Mouse (Mus musculus): ENCODE measurements around the gene Nsun7. TPM values are rescaled to one million over a fixed set of nuclear protein-coding genes. Genes with fewer than 3 reads are reported as not detected.

Nsun7 gene
- total and polyA plus RNA-seq, 3 experiments = not detected

- H3K27ac ChIP-seq (ENCODE audit: control insufficient read depth, low read depth, low read length) = no peak overlapping the region
- no peak overlapping the region for H3K9ac ChIP-seq (ENCODE audit: control insufficient read depth, low read depth, low read length, poor library complexity, severe bottlenecking)
- H3K27me3 ChIP-seq (ENCODE audit: control insufficient read depth in 1 of 2, insufficient read depth in 2 of 2, low read length in 2 of 2) = no peaks in the 10 kb centered on the region
- no peaks in the 10 kb centered on the region for H3K36me3 ChIP-seq (ENCODE audit: control insufficient read depth in 1 of 2, insufficient read depth in 2 of 2, low read length in 2 of 2)
- TF ChIP-seq CHD1 (IDR thresholded peaks at IDR 0.05; ENCODE audit: low read depth, low read length) (no peak), UBTF (IDR thresholded peaks at IDR 0.05; ENCODE audit: borderline replicate concordance, insufficient read depth, low read depth, low read length) (no peak), MAZ (IDR thresholded peaks at IDR 0.05; ENCODE audit: low read depth, low read length) (no peak), NRF1 (IDR thresholded peaks at IDR 0.05; ENCODE audit: insufficient read depth, low read depth, low read length, poor library complexity, severe bottlenecking) (no peak), JUND (IDR thresholded peaks at IDR 0.05; ENCODE audit: low read depth, low read length) (no peak), ZMIZ1 (IDR thresholded peaks at IDR 0.05; ENCODE audit: low read depth, low read length) (no peak), EP300 (IDR thresholded peaks at IDR 0.05; ENCODE audit: low read depth in 1 of 2, low read length in 2 of 2) (no peak), POLR2AphosphoS5 (IDR thresholded peaks at IDR 0.05; ENCODE audit: borderline replicate concordance, low read depth, low read length) (no peak), MYC (IDR thresholded peaks at IDR 0.05; ENCODE audit: low read depth, low read length) (no peak), TAL1 (IDR thresholded peaks at IDR 0.05; ENCODE audit: low read length) (no peak), POLR2A (IDR thresholded peaks at IDR 0.05; ENCODE audit: control insufficient read depth in 1 of 2, insufficient read depth in 1 of 2, low read depth in 1 of 2, low read length in 2 of 2, poor library complexity in 1 of 2) (no peak)
- H3K9me3 ChIP-seq (replicated peaks; ENCODE audit: insufficient read depth, low read length) = no peaks in the 10 kb centered on the region; the same call in 1 of the 2 replicates
- DNase-seq (ENCODE audit: low read depth, low spot score) = no peak
- no peak overlapping the region for H3K4me3 ChIP-seq (ENCODE audit: control insufficient read depth in 1 of 2, insufficient read depth in 1 of 2, low read depth in 2 of 2, low read length in 2 of 2)
- H3K4me1 ChIP-seq (ENCODE audit: control insufficient read depth in 1 of 2, insufficient read depth in 2 of 2, low read length in 2 of 2) = no peaks in the 10 kb centered on the region
- H3K79me2 ChIP-seq (ENCODE audit: control insufficient read depth, insufficient read depth, low read length, poor library complexity) = no peaks in the 10 kb centered on the region
Measured at GRCm38 (mm10) chr5:66328766-66329165, 69.1 kb downstream of the Nsun7 start.

GRCm38 (mm10) chr5:66330806-66331205, 71.1 kb downstream of the Nsun7 start:
- Histone ChIP-seq H3K4me3 (ENCODE audit: control insufficient read depth in 1 of 2, insufficient read depth in 1 of 2, low read depth in 2 of 2, low read length in 2 of 2) (no peak overlapping the region), H3K79me2 (ENCODE audit: control insufficient read depth, insufficient read depth, low read length, poor library complexity) (no peaks in the 10 kb centered on the region), H3K27ac (ENCODE audit: control insufficient read depth, low read depth, low read length) (no peak overlapping the region), H3K9ac (ENCODE audit: control insufficient read depth, low read depth, low read length, poor library complexity, severe bottlenecking) (no peak overlapping the region), H3K36me3 (ENCODE audit: control insufficient read depth in 1 of 2, insufficient read depth in 2 of 2, low read length in 2 of 2) (no peaks in the 10 kb centered on the region), H3K4me1 (ENCODE audit: control insufficient read depth in 1 of 2, insufficient read depth in 2 of 2, low read length in 2 of 2) (no peaks in the 10 kb centered on the region), H3K27me3 (ENCODE audit: control insufficient read depth in 1 of 2, insufficient read depth in 2 of 2, low read length in 2 of 2) (no peaks in the 10 kb centered on the region), H3K9me3 (replicated peaks; ENCODE audit: insufficient read depth, low read length) (no peaks in the 10 kb centered on the region; the same call in 1 of the 2 replicates)
- no peak for DNase-seq (ENCODE audit: low read depth, low spot score)
- TF ChIP-seq CHD1 (IDR thresholded peaks at IDR 0.05; ENCODE audit: low read depth, low read length) = no peak
- no peak for TF ChIP-seq CTCF (IDR thresholded peaks at IDR 0.05 in 2 of 3, conservative IDR thresholded peaks at IDR 0.05 in 1 of 3; ENCODE audit: control insufficient read depth in 1 of 3, insufficient read depth in 1 of 3, low read depth in 2 of 3, low read length in 3 of 3, poor library complexity in 1 of 3, severe bottlenecking in 1 of 3)
- TF ChIP-seq ETS1 (IDR thresholded peaks at IDR 0.05; ENCODE audit: low read depth, low read length) = no peak
- no peak for TF ChIP-seq TBP (IDR thresholded peaks at IDR 0.05; ENCODE audit: low read depth, low read length)
- TF ChIP-seq ZC3H11A (IDR thresholded peaks at IDR 0.05; ENCODE audit: low read depth, low read length) = no peak
- TF ChIP-seq POLR2AphosphoS2 (IDR thresholded peaks at IDR 0.05; ENCODE audit: low read length) = no peak
- no peak for TF ChIP-seq ZNF384 (IDR thresholded peaks at IDR 0.05; ENCODE audit: low read depth, low read length)
- TF ChIP-seq MYB (IDR thresholded peaks at IDR 0.05; ENCODE audit: low read depth, low read length) = no peak
- no peak for TF ChIP-seq EP300 (IDR thresholded peaks at IDR 0.05; ENCODE audit: low read depth in 1 of 2, low read length in 2 of 2)
- no peak for TF ChIP-seq ZMIZ1 (IDR thresholded peaks at IDR 0.05; ENCODE audit: low read depth, low read length)
- TF ChIP-seq TCF12 (IDR thresholded peaks at IDR 0.05; ENCODE audit: low read depth, low read length) = no peak
- TF ChIP-seq MAZ (IDR thresholded peaks at IDR 0.05; ENCODE audit: low read depth, low read length) = no peak

Data from MEL (cell line).